Mouse (Mus musculus) gastrocnemius, adult 18-20 months (tissue): ENCODE measurements around the gene 1810024B03Rik. TPM values are rescaled to one million over a fixed set of nuclear protein-coding genes. Genes with fewer than 3 reads are reported as not detected.

ENCODE experiments used
- DNase-seq: peaks from one replicate; pipeline ENCODE4 v3.0.0; 2021; ENCODE audit warnings: low spot score
- total RNA-seq, 2 experiments: library from RNA; stranded (reverse); gene quantifications; 2 replicates each; pipeline ENCODE4 v1.2.3; 2021

Gene 1810024B03Rik
- total RNA-seq, 2 experiments from 2014 or later: 0.71 to 0.97 TPM

DNA sequence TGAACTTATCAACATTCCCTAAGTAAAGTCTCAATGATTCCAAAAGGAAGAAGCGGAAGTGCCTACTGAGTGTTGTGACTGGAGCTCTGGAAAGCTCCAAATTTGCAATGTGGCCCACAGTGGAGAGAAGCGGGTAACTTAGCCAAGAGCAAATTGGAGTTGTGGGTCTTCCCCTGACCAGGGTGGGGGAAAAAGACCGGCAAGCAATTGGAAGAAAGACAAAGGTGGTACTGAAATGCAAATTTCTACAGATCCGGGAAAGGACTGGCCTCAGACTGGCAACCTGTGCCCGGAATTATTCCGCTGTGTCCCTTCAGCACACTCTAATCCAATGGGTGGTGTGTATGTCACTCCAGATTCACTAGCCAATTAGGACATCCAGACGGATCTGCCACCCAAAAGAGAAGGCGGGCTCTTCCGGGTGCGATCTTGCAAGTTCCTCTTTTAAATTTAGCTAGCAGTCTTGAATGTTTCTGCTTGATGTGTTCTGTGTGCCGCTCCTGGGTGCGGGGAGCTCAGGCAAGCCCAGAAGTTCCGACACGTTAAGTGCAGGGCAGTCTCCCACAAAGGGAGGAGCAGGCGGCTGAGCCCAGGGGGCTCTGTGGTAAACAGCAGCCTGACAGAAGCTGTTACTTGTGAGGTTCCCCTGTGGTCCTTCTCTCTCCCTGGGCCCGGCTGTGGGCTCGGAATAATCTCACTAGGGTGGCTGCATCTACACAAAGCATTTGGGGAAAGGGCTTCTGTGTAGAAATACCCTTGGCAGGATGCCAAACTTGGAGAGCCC, 25.3 kb downstream of the 1810024B03Rik start:
- DNase-seq: peak; percentile 83

DNA sequence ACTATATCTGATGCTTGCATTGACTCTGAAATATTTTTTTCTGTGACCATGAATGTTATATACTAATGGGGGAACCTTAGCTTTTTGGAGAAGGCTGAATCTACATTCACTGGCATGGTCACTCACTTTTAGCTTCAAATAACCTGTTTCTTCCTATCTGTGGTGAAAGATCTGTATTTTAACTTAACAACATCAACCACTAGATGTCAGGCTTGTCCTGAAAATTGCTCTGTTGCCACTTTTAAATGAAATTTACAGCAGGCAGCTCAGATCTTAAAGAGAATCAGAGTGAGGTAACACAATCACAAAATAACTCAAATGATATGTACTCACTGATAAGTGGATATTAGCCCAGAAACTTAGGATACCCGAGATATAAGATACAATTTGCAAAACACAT, 41.8 kb downstream of the 1810024B03Rik start:
- peak; percentile 36 for DNase-seq

DNA sequence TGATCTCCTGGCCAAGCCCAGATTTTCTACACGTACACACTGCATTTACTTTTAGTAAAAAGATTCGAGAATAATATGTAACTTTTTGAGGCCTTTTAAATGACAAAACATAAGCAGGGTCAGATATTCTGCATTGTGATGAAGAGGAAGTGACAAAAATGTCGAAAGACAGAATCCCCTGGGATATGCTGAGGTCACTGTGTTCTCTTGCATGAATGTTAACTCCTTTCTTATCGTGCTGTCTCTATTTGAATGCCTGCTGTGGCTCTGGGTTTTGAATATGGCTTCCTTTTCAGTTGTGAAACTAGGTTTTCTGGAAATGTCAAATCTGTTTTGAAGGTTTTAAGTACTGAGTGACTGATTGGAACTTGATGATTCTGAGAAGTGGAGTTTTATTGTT, 42.4 kb downstream of the 1810024B03Rik start:
- DNase-seq: no peak

DNA sequence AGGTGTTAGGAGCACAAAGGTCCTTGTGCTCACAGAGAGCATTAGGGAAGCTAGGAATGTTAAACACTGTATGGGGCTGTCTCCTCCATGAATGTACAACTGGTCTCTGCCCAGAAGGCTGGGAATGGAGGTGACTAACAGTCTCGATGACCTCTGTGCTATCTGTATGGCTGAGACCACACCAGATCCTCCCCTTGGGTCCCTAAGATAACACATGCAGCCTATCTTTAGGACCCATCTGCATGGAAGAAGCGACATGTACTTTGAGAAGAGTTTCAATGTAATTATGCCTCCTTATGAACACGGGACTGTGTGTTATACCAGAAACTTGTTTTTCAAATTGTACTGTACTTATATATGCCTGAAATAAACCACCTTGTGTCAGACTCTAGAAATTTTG, 62.4 kb downstream of the 1810024B03Rik start:
- no peak for DNase-seq

DNA sequence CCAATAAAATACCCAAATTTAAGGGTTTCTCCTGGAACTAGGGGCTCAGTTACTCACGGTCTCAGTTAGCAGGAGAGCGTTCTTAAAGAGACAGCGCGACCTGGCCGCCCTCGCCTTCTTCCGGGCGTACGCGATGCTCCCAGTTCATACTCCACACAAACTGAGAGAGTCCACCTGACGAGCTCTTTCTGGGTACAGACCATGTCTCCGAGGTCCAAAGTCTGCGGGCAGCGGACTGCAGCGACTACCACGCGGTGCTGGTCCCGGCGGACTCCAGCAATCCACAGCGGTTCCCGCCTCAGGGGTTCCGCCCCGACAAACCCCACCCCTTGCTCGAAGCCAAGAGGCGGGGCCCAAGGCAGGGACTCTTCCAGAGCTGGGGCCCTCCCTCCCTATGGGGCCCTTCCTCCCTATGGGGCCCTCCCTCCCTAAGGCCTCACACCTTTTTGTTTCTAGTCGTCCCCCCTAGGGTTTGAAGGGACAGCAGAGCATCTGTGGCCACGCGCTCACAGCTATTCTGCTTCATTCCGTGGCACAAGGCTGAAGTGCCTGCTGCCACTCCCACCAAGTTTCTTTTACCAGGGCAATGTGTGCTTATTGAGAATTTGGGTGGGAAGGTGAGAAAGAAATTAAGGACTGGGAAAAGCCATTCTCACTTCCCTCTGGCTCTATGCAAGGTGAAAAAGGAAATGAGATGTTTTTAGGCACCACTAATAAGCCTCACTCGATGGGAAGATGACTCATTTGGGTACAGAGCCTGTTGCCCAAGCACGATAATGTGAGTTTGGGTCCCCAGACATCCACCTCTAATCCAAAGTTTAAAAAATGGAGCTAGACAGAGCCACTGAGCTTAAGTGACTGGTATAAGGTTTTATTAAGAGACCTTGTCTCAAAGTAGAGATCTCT, 64.7 kb downstream of the 1810024B03Rik start, which contains the start of gene Itpripl1:
Gene Itpripl1 (minus strand): TSS at position 285 of the 906 bp plus-strand sequence.
- DNase-seq: peak; percentile 79

DNA sequence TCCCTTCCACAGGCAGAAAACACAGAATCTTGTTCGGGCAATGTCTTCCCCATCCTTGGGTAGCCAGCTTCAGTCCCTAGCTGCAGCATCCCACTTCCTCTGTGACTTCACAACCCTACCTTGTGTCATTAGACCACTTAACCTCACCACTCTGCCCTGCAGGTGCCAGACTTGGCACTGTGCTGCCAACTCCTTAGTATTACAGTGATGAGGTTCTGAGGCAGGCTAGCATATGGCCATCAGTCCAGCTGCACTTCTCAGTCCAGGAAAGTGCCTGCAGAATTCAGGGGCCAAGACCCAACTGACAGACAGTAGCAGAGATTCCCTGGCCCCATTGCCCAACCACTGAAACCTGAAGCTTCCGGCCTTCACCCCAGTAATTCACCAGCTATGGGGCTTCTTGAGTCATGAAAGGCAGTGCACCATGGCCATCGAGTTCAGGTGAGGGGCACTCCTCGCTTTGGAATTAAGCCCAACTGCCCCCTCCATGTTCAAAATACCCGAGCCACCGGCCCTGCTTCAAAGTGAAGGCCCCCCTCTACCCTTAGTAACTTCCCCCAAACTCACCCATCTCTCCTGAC, 65.4 kb downstream of the 1810024B03Rik start:
- DNase-seq: no peak

DNA sequence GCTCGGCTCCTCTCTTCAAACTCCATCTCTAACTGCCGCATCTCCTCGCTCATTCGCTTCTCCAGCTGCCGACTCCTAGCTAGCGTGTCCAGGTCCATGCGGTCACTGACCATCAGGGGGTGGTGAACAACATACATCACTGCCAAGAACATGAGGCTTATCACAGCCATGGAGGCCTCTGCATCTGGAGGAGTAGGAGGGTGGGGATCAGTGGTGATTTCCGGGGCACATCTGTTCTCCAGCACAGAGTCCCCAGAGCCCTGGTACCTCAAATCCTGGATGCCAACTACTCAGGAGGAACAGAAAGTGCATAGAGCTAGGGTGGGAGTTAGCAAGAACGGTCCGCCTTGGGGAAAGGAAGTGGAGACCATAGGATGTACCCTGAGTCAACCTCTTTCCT, 66.0 kb downstream of the 1810024B03Rik start:
- no peak for DNase-seq

DNA sequence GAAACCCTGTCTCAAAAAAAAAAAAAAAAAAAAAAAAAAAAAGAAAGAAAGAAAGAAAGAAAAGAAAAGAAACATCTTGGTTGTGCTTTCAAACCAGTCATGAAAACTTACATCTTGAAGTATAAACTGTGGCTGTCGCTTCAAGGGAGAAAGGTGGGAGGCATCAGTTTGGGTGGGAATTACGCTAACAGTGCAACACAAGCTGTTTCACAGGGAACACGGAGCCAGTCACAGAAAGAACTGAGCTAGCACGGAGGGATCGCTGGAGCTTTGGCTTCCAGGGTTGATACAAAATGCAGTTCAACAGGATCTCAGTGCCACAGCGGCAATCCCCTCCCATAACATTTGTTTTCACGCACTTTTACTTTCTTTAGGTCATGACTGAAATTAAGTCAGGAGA, 68.1 kb downstream of the 1810024B03Rik start:
- DNase-seq: no peak

DNA sequence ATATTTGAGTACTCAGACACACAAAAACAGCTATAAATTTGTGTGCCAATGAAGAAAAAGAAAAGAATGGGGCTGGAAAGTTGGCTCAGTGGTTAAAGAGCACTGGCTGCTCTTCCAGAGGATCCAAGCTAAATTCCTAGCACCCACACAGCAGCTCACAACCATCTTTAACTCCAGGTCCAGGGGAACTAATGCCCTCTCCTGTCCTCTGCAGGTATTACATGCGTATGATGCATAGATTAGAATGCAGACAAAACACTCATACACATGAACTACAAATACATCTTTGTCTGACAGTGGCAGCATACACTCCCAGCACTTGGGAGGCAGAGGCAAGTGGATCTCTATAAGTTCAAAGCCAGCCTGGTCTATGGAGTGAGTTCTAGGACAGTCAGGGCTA, 68.5 kb downstream of the 1810024B03Rik start:
- DNase-seq: no peak

DNA sequence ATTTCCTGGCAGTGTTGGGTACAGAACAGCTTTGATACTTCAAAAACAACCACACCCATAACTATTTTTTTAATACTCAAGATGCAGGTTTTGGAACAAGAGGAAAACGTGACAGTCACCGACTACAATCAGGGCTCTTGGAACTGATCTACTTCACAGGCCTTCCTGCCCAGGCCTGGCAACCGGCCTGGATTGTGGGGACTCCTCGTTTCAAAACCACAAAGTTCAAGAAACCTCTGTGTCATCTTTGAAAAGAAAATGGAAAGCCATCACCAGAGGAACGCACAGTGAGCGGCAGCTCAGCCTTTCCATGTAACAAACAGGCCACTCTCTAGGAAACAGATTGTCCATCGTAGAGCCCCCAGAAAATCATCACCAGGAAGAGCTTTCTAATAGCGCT, 69.0 kb downstream of the 1810024B03Rik start:
- no peak for DNase-seq

DNA sequence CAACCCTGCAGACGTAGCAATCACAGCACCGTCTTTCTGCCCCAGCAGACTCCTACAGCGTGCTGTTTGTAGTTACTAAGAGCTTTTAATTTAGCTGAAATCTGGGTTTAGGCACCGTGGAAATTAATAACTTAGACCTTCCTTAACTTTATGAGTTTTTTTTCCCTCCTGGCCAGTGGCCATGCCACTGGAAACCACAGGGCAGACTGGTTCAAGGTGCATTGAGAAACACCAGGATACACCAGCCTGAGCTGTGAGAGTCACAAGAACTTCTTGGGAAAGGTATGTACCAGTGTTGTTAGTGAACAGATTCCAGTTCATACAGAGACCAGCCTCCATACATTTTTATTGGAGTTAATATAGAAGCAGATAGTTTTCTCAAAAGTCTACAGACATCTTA, 69.6 kb downstream of the 1810024B03Rik start:
- DNase-seq: no peak

DNA sequence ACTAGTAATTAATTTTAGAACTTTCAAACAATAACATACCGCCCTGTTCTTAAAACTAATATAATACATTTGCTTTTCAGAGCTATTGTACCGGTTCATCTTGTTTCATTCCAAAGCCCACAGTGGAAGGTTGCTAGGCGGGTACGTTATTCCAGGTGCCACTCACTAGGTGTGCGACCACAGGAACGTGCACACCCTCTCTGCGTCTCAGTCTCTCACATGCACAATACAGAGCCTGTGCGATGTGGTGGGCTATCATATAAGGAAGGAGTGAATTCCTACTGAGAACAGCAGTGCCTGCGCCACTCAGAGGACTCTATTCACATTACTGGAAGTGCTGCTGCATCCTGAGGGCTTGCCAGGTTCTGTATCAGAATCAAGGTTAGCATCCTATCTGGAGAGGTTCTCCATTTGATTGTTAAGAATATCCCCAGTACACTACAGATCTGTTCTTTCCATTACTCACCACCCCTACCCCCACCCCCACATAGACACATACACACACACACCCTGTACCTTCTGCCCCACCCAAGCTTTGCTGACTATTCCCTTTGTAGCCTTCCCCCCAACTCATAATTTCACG, 70.2 kb downstream of the 1810024B03Rik start:
- DNase-seq: no peak

DNA sequence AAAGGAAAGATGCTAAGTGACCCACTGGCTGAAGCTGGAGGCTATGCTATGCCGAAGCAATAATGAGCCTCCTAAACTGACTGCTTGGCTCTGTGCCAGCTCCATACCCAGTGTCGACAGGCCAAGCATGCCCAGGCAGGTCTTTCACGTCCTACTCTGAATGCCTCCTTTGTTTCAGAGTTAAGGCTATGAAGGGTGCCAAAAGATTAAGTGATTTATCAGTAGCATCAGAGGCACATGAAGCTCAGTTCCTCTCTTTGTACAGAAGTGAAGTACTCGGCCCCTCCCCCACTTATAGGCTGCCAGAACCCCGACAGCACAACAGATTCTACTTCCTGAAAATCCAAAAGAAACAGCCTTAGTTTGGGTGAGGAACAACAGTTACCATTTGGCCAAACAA, 71.1 kb downstream of the 1810024B03Rik start:
- peak; percentile 27 for DNase-seq

Other genes starting within 250 kb of the 1810024B03Rik start
- 10 to 100 TPM in 1 of 2 experiments, 1 to 10 TPM in 1; 8.8 to 10.0 TPM for gene Ap4e1, start 199.6 kb downstream of the 1810024B03Rik start, total RNA-seq
- gene Blvra, start 137.6 kb downstream of the 1810024B03Rik start, total RNA-seq: 10 to 100 TPM; 12.8 to 13.4 TPM
- under 1 TPM; 0.50 to 0.66 TPM for gene Ncaph, start 74.3 kb downstream of the 1810024B03Rik start, total RNA-seq
- 1 to 10 TPM; 3.6 to 7.6 TPM for gene Itpripl1, start 64.8 kb downstream of the 1810024B03Rik start, total RNA-seq
- 10 to 100 TPM; 47.2 TPM for gene Snrnp200, start 106 bp upstream of the 1810024B03Rik start, total RNA-seq
- 10 to 100 TPM; 51.0 to 55.1 TPM for gene Ciao1, start 39.5 kb upstream of the 1810024B03Rik start, total RNA-seq
- 10 to 100 TPM; 22.2 to 28.1 TPM for gene Tmem127, start 39.6 kb upstream of the 1810024B03Rik start, total RNA-seq
- gene Stard7, start 61.9 kb upstream of the 1810024B03Rik start, total RNA-seq: 100 to 1,000 TPM; 107 to 134 TPM
- gene Dusp2, start 127.9 kb upstream of the 1810024B03Rik start, total RNA-seq: under 1 TPM; 0.37 to 1.00 TPM
- gene Astl, start 130.4 kb upstream of the 1810024B03Rik start, total RNA-seq: not detected
- gene Adra2b, start 154.9 kb upstream of the 1810024B03Rik start, total RNA-seq: under 1 TPM; 0.40 to 0.71 TPM
- not detected for gene Gpat2, start 216.9 kb upstream of the 1810024B03Rik start, total RNA-seq
- gene Fahd2a, start 236.3 kb upstream of the 1810024B03Rik start, total RNA-seq: 10 to 100 TPM; 22.0 to 22.8 TPM